Mouse (Mus musculus) liver, adult (tissue): ENCODE results near the gene Zfp672.

Experiments used
- GATA4 ChIP-seq: IDR thresholded peaks from 2 replicates; pipeline ENCODE4 v1.6.1; 2014; ENCODE audit warnings: mild to moderate bottlenecking, low read length; ENCODE audit not compliant: insufficient replicate concordance

Gene Zfp672

GRCm38 (mm10) chr11:58302774-58303445, 27.2 kb downstream of the Zfp672 start:
- TF ChIP-seq GATA4, result no peak

- TF ChIP-seq GATA4, result peak; percentile 27; the same call in 1 of the 2 replicates
These were observed 28.0 kb downstream of the Zfp672 start for GRCm38 (mm10) chr11:58301837-58302754.

DNA sequence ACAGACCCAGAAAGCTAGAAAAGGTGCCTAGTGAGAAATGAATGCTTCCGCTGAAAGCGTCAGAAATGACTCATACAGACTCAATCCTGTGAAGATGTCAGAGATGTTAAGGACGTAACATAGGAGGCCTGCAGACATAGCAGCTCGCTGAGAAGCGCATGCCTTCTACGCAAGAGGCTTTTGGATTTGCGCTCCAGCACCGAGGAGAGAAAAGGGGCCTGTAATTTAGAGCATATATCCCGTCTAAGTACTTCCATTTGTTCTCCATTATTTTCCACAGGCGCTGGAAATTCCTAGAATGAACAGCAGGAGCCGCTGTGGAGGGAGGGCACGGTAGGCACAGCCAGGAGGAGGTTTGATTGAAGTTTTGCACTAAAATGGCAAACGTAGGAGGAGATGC, 29.1 kb downstream of the Zfp672 start:
- TF ChIP-seq GATA4, result no peak

DNA sequence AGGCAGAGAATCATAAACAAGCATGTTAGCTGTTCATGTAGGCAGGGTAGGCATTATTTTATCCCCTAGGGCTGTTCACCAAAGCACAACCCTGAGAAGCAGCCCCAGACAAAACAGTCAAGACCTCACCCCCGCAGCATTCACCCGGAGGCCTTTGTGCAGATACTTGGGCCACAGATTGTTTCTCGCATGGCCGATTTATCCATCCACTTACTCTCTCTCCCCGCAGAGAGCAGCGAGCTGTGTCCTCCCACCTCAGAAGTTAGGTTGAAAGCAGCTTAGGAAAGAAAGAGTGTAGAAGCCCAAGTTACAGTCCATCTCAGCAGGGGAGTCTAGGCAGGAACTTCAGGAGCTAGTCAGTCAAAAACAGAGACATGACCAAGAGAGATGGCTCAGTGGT, 32.7 kb downstream of the Zfp672 start:
- no peak for TF ChIP-seq GATA4

- no peak for TF ChIP-seq GATA4
These were observed 37.3 kb downstream of the Zfp672 start for GRCm38 (mm10) chr11:58292791-58293190.

DNA sequence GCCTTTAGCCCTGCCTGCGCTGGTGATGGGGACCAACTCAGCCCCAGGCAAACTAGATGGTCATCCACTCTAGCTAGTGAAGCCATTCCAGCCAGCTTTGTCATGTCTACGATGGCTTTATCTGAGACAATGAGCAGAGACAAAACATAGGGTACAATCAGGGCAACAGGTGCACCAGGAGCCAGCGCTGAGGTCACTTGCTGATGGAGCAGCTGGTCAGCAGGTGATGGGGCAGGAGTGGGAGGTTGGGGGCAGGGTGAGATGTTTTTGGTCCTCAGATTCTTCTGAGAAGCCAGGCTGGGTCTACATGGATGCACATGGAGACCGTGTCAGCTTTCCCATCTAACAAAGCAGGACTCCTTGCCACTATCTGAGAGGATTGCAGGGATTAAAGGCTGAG, 39.3 kb downstream of the Zfp672 start:
- TF ChIP-seq GATA4, result no peak

DNA sequence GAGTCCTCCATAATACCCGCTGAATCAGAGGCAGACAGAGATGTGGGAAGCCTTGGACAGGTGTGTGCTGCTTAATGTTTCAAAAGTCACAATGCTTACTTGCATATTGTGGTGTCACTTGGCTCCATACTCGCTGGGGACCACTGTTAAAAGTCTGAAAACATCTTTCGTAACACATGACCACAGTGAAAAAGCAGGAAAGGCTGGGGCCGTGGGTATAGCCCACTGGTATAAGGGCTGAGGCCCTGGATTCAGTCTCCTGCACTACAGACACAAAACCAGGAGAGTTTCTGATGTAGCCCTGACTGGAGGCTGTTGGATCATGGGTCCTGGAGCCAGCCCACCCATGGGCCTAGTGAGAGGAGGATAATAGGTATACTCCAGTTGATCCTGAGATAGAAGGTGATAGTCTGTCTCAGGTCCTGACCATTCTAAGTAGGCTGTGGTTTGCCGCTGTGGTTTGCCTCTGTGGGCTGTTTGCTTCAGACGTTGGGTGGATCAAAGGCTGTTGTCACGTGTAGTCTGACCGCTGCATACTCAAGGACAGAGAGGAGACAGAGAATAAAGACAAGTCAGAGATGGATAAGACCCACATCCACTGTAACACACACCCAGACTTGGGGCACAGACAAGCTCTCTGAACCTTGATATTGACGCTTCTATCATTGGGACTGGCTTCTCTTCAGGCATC, 40.0 kb downstream of the Zfp672 start:
- TF ChIP-seq GATA4, result no peak

DNA sequence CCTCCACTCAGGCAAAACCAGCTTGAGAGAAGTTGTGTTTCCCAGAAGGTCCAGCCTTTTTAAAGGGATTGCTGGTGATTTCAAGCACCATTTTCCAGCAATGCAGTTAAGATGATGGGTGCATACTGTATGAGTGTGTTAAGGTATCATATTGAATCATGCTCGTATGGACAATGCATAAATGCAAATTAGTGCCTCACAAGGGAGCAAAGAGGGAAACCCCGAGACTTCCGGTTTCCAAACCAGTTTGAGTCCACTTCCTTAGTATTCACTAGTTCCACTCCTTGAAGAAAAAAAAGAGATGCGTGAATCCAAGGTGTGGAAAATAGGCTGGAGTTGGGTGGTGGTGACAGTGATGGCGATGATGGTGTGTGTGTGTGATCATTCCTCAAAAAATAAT, 47.6 kb downstream of the Zfp672 start:
- no peak for TF ChIP-seq GATA4

DNA sequence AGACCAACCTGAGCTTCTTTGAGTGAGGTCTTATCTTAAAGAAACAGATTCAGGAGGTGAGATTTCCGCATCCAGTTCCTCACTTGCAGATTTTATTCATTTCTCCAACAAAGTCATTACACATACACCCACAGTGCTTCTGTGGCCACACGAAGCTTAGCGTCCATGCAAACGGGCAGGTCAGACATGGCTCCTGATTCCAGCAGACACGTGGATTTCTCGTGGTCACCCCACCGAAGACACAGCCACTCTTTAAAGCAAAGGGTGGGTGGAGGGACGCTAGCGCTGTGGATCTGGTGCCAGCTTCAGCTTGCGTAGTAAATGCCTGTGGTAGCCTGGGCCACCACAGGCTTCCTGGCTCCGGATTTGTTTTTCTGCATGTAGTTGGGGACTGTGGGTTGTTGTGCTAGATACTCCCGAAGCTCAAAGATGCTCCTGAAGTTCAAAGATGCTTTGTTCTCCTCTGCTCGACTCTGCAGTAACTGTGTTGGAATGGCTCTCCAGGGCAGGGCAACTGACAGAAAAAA, 48.1 kb downstream of the Zfp672 start:
- TF ChIP-seq GATA4, result no peak

DNA sequence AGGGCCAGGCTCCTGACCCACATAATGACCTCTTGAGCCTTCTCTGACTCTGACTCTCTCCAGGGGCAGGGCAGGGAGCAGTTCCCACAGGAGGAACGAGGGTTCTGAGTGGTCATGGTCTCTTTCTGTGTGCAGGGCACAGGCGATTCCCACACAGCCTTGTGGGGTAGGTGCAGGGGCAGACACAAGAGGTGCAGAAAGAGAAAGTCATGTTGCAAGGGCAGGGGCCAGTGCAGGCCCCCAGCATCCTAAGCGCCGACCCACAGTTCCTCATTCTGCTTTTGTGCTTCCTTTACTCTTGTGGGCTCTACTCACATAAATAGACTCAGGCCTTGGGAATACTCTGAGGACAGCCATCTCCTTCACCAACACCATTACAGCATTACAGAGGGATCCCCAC, 54.4 kb downstream of the Zfp672 start:
- TF ChIP-seq GATA4, result no peak

GRCm38 (mm10) chr11:58274572-58274971, 55.6 kb downstream of the Zfp672 start, which contains the start of gene 4930438A08Rik:
4930438A08Rik (plus strand) TSS chr11:58274799.
- TF ChIP-seq GATA4, result no peak

- no peak for TF ChIP-seq GATA4
These were observed 61.9 kb downstream of the Zfp672 start for GRCm38 (mm10) chr11:58268285-58268684.
